Mouse (Mus musculus): Measurements from ENCODE around the gene Krt42. TPM values are rescaled to one million over a fixed set of nuclear protein-coding genes. Genes with fewer than 3 reads are reported as not detected.
"Not testable (repeated sequence)": the region's sequence is repeated elsewhere in the genome, so short reads cannot be mapped to it uniquely, and the experiment has no call there.

Gene Krt42
- polyA plus RNA-seq, 1 experiment from 2014 or later, result not detected

- H3K9ac ChIP-seq, result no peak within 1 kb of the TSS
- H3K4me3 ChIP-seq (replicated peaks), result no peak within 1 kb of the TSS
- H3K4me2 ChIP-seq, result no peak within 1 kb of the TSS
- no peaks in the 10 kb centered on the region for H3K27me3 ChIP-seq
- H3K36me3 ChIP-seq (replicated peaks), result no peaks in the 10 kb centered on the region
- no peaks in the 10 kb centered on the region for H3K4me1 ChIP-seq
- no peaks in the 10 kb centered on the region for H3K9me3 ChIP-seq
- 83% methylated on average over 7 of the region's 7 CpGs for WGBS
- ATAC-seq (ENCODE audit: low FRiP score), result no peak
- no peak within 1 kb of the TSS for H3K27ac ChIP-seq
These were observed 20.7 kb downstream of the Krt42 start, which contains the start of gene Krt16 for GRCm38 (mm10) chr11:100248852-100249465. Gene Krt16 (minus strand): TSS chr11:100248902.

- H3K27me3 ChIP-seq; H3K9ac ChIP-seq; H3K4me1 ChIP-seq; H3K4me3 ChIP-seq (replicated peaks); H3K9me3 ChIP-seq; ATAC-seq (ENCODE audit: low FRiP score); H3K27ac ChIP-seq; H3K36me3 ChIP-seq (replicated peaks); H3K4me2 ChIP-seq: not testable (repeated sequence)
- 76% methylated on average over 7 of the region's 7 CpGs for WGBS
These were observed 23.2 kb downstream of the Krt42 start for GRCm38 (mm10) chr11:100246471-100246870.

- H3K4me3 ChIP-seq (replicated peaks); H3K4me1 ChIP-seq; H3K27me3 ChIP-seq; H3K36me3 ChIP-seq (replicated peaks); H3K9me3 ChIP-seq; H3K9ac ChIP-seq; ATAC-seq (ENCODE audit: low FRiP score); H3K4me2 ChIP-seq; H3K27ac ChIP-seq: not testable (repeated sequence)
- 89% methylated on average over 4 of the region's 4 CpGs for WGBS
These were observed 29.4 kb downstream of the Krt42 start for GRCm38 (mm10) chr11:100240272-100240671.

GRCm38 (mm10) chr11:100221741-100222140, 47.9 kb downstream of the Krt42 start:
- no peak overlapping the region for H3K4me3 ChIP-seq (replicated peaks)
- no peaks in the 10 kb centered on the region for H3K36me3 ChIP-seq (replicated peaks)
- WGBS, result 55% methylated on average over 8 of the region's 8 CpGs
- no peak overlapping the region for H3K27ac ChIP-seq
- no peaks in the 10 kb centered on the region for H3K9me3 ChIP-seq
- no peaks in the 10 kb centered on the region for H3K27me3 ChIP-seq
- ATAC-seq (ENCODE audit: low FRiP score), result no peak
- H3K4me1 ChIP-seq, result no peaks in the 10 kb centered on the region
- H3K4me2 ChIP-seq, result no peak overlapping the region
- H3K9ac ChIP-seq, result no peak overlapping the region

- H3K9me3 ChIP-seq, result no peaks in the 10 kb centered on the region
- no peaks in the 10 kb centered on the region for H3K36me3 ChIP-seq (replicated peaks)
- no peaks in the 10 kb centered on the region for H3K4me1 ChIP-seq
- no peaks in the 10 kb centered on the region for H3K27me3 ChIP-seq
- H3K4me2 ChIP-seq, result no peak overlapping the region
- ATAC-seq (ENCODE audit: low FRiP score), result no peak
- no peak overlapping the region for H3K4me3 ChIP-seq (replicated peaks)
- H3K27ac ChIP-seq, result no peak overlapping the region
- WGBS, result 81% methylated on average over 4 of the region's 4 CpGs
- no peak overlapping the region for H3K9ac ChIP-seq
These were observed 50.4 kb downstream of the Krt42 start for GRCm38 (mm10) chr11:100219304-100219703.

Other genes with a start within 250 kb of the Krt42 start
- gene Krt33b, start 240.0 kb downstream of the Krt42 start, polyA plus RNA-seq (2016; fragmentation: Nextera tagmentation; extraction: Ambion mirVana), result not detected in 2 replicates
- gene Krt34, start 228.3 kb downstream of the Krt42 start, polyA plus RNA-seq (2016; fragmentation: Nextera tagmentation; extraction: Ambion mirVana), result not detected in 2 replicates
- gene Krt31, start 219.3 kb downstream of the Krt42 start, polyA plus RNA-seq (2016; fragmentation: Nextera tagmentation; extraction: Ambion mirVana), result not detected in 2 replicates
- not detected in 2 replicates for gene Krt32, start 181.6 kb downstream of the Krt42 start, polyA plus RNA-seq (2016; fragmentation: Nextera tagmentation; extraction: Ambion mirVana)
- gene Krt35, start 173.6 kb downstream of the Krt42 start, polyA plus RNA-seq (2016; fragmentation: Nextera tagmentation; extraction: Ambion mirVana), result not detected in 2 replicates
- not detected in 2 replicates for gene Krt36, start 164.2 kb downstream of the Krt42 start, polyA plus RNA-seq (2016; fragmentation: Nextera tagmentation; extraction: Ambion mirVana)
- gene Krt13, start 148.3 kb downstream of the Krt42 start, polyA plus RNA-seq (2016; fragmentation: Nextera tagmentation; extraction: Ambion mirVana), result not detected in 2 replicates
- 2.4 and 6.0 TPM in 2 replicates for gene Krt15, start 133.9 kb downstream of the Krt42 start, polyA plus RNA-seq (2016; fragmentation: Nextera tagmentation; extraction: Ambion mirVana)
- gene Krt19, start 121.2 kb downstream of the Krt42 start, polyA plus RNA-seq (2016; fragmentation: Nextera tagmentation; extraction: Ambion mirVana), result 2.0 and 2.7 TPM in 2 replicates
- not detected in 2 replicates for gene Krt9, start 76.6 kb downstream of the Krt42 start, polyA plus RNA-seq (2016; fragmentation: Nextera tagmentation; extraction: Ambion mirVana)
- gene Krt14, start 62.3 kb downstream of the Krt42 start, polyA plus RNA-seq (2016; fragmentation: Nextera tagmentation; extraction: Ambion mirVana), result 5.1 and 7.0 TPM in 2 replicates
- not detected in 2 replicates for gene Krt16, start 21.0 kb downstream of the Krt42 start, polyA plus RNA-seq (2016; fragmentation: Nextera tagmentation; extraction: Ambion mirVana)
- 0.51 and 0.91 TPM in 2 replicates for gene Krt17, start 8.8 kb downstream of the Krt42 start, polyA plus RNA-seq (2016; fragmentation: Nextera tagmentation; extraction: Ambion mirVana)
- gene Eif1, start 50.0 kb upstream of the Krt42 start, polyA plus RNA-seq (2016; fragmentation: Nextera tagmentation; extraction: Ambion mirVana), result 1,544 and 1,585 TPM in 2 replicates
- 1.1 TPM in 1 of 2 replicates, not detected in the other for gene Gast, start 64.5 kb upstream of the Krt42 start, polyA plus RNA-seq (2016; fragmentation: Nextera tagmentation; extraction: Ambion mirVana)
- gene Hap1, start 86.3 kb upstream of the Krt42 start, polyA plus RNA-seq (2016; fragmentation: Nextera tagmentation; extraction: Ambion mirVana), result 96.3 and 116 TPM in 2 replicates
- gene Jup, start 127.9 kb upstream of the Krt42 start, polyA plus RNA-seq (2016; fragmentation: Nextera tagmentation; extraction: Ambion mirVana), result 37.6 and 40.5 TPM in 2 replicates
- 15.9 and 18.9 TPM in 2 replicates for gene P3h4, start 145.0 kb upstream of the Krt42 start, polyA plus RNA-seq (2016; fragmentation: Nextera tagmentation; extraction: Ambion mirVana)
- 27.0 and 32.1 TPM in 2 replicates for gene Fkbp10, start 145.8 kb upstream of the Krt42 start, polyA plus RNA-seq (2016; fragmentation: Nextera tagmentation; extraction: Ambion mirVana)
- gene Nt5c3b, start 171.9 kb upstream of the Krt42 start, polyA plus RNA-seq (2016; fragmentation: Nextera tagmentation; extraction: Ambion mirVana), result 106 and 111 TPM in 2 replicates
- 0.51 and 0.74 TPM in 2 replicates for gene Klhl10, start 172.0 kb upstream of the Krt42 start, polyA plus RNA-seq (2016; fragmentation: Nextera tagmentation; extraction: Ambion mirVana)
- gene Klhl11, start 202.9 kb upstream of the Krt42 start, polyA plus RNA-seq (2016; fragmentation: Nextera tagmentation; extraction: Ambion mirVana), result 13.9 and 16.7 TPM in 2 replicates